ENCODE assay signal across 23 mouse cellular contexts in the genomic region with DNA sequence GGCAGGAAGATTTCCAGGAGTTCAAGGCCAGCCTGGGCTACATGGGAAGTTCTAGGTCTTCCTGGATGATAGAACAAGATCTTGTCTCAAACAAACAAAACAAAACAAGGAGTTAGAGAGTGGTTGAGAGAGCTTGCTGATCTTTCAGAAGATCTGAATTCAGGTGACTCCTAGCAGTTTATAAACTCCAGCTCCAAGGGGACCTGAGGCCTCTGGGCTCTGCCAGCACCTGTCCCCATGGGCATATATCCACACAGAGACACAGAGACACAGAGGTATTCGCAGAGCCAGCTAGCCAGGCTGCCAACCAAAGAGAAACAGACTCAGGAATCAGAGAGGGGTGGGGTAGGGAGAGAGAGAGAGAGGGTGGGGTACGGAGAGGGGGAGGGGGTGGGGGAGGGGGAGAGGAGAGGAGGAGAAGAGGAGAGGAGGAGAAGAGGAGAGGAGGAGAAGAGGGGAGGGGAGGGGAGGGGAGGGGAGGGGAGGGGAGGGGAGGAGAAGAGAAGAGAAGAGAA. TPM values are rescaled to one million over a fixed set of nuclear protein-coding genes. Genes with fewer than 3 reads are reported as not detected.
DNase-seq lines count a peak whose midpoint lies in the region; ATAC-seq and TF ChIP-seq lines count a peak whose summit lies in the region.
"Had no signal": no experiment of that assay in that cellular context is flagged by ENCODE, and none has a peak within 500 bp of the region (broad histone marks: within the 10 kb centered on the region; RNA-seq: fewer than 3 reads in every experiment).

No protein-coding gene starts in this region.

- H3K9me3 ChIP-seq in forebrain, embryonic 12.5 days = no peaks in the 10 kb centered on the region
- no peaks in the 10 kb centered on the region for H3K9me3 ChIP-seq in forebrain, postnatal 0 days (ENCODE audit: low read length)
- no peaks in the 10 kb centered on the region for H3K9me3 ChIP-seq in hindbrain, embryonic 12.5 days (replicated peaks)
- H3K9me3 ChIP-seq in hindbrain, embryonic 11.5 days (ENCODE audit: control insufficient read depth, low read length) = no peaks in the 10 kb centered on the region
- H3K9me3 ChIP-seq in midbrain, embryonic 11.5 days (ENCODE audit: control insufficient read depth, low read length) = no peaks in the 10 kb centered on the region
- no peaks in the 10 kb centered on the region for H3K9me3 ChIP-seq in midbrain, embryonic 10.5 days (replicated peaks)
- H3K9me3 ChIP-seq in stomach, embryonic 15.5 days = no peaks in the 10 kb centered on the region
- H3K9me3 ChIP-seq: G1E; heart, embryonic 13.5 days; liver, embryonic 15.5 days had no signal

- TF ChIP-seq CTCF in forebrain, postnatal 0 days (IDR thresholded peaks at IDR 0.05; ENCODE audit: low read depth) = no peak

- no peak for DNase-seq in forebrain, postnatal 0 days
- DNase-seq in hindbrain, embryonic 11.5 days (ENCODE audit: low spot score) = no peak
- no peak for DNase-seq in midbrain, embryonic 11.5 days (ENCODE audit: low spot score, missing footprints)
- no peak for DNase-seq in midbrain, embryonic 10.5 days (ENCODE audit: low spot score)
- no peak for DNase-seq in kidney, postnatal 14 days
- DNase-seq: cerebellum, adult 9-10 months; layer of hippocampus, postnatal 36 days; thymus, adult 18-20 months had no signal

- H3K36me3 ChIP-seq in forebrain, embryonic 12.5 days (replicated peaks) = no peaks in the 10 kb centered on the region
- H3K36me3 ChIP-seq in forebrain, postnatal 0 days (ENCODE audit: insufficient read depth) = no peaks in the 10 kb centered on the region
- no peaks in the 10 kb centered on the region for H3K36me3 ChIP-seq in hindbrain, embryonic 12.5 days
- H3K36me3 ChIP-seq in hindbrain, embryonic 11.5 days (ENCODE audit: control insufficient read depth, insufficient read depth, low read length) = no peaks in the 10 kb centered on the region
- no peaks in the 10 kb centered on the region for H3K36me3 ChIP-seq in midbrain, embryonic 11.5 days (ENCODE audit: control insufficient read depth, insufficient read depth, low read length)
- H3K36me3 ChIP-seq in midbrain, embryonic 10.5 days = no peaks in the 10 kb centered on the region
- H3K36me3 ChIP-seq in stomach, embryonic 15.5 days = no peaks in the 10 kb centered on the region
- H3K36me3 ChIP-seq: G1E; heart, embryonic 13.5 days; liver, embryonic 15.5 days had no signal

- WGBS in forebrain, embryonic 12.5 days = 50% methylated on average over 1 of the region's 2 CpGs
- 57% methylated on average over 1 of the region's 2 CpGs for WGBS in forebrain, postnatal 0 days
- WGBS in hindbrain, embryonic 12.5 days = 88% methylated on average over 1 of the region's 2 CpGs
- 71% methylated on average over 1 of the region's 2 CpGs for WGBS in hindbrain, embryonic 11.5 days
- WGBS in midbrain, embryonic 11.5 days = no CpG with 5 or more reads among the region's 2 CpGs
- WGBS in midbrain, embryonic 10.5 days = 91% methylated on average over 1 of the region's 2 CpGs
- WGBS in stomach, embryonic 15.5 days = 79% methylated on average over 1 of the region's 2 CpGs

- H3K4me1 ChIP-seq in forebrain, embryonic 12.5 days = peaks cover 7% of the 10 kb centered on the region
- 0 out of 2 replicates have a peak, but pooled peaks cover 5% of the 10 kb centered on the region for H3K4me1 ChIP-seq in forebrain, postnatal 0 days (ENCODE audit: insufficient read depth)
- peaks cover 6% of the 10 kb centered on the region for H3K4me1 ChIP-seq in hindbrain, embryonic 12.5 days
- no peaks in the 10 kb centered on the region for H3K4me1 ChIP-seq in hindbrain, embryonic 11.5 days (replicated peaks; ENCODE audit: control insufficient read depth, insufficient read depth, low read length)
- H3K4me1 ChIP-seq in midbrain, embryonic 11.5 days (ENCODE audit: control insufficient read depth, insufficient read depth, low read length) = peaks cover 2% of the 10 kb centered on the region; the same call in 1 of the 2 replicates
- peaks cover 12% of the 10 kb centered on the region for H3K4me1 ChIP-seq in midbrain, embryonic 10.5 days
- H3K4me1 ChIP-seq in stomach, embryonic 15.5 days = peaks cover 7% of the 10 kb centered on the region

- no peak overlapping the region for H3K27ac ChIP-seq in forebrain, embryonic 12.5 days
- no peak overlapping the region for H3K27ac ChIP-seq in forebrain, postnatal 0 days (ENCODE audit: low read depth, low read length)
- H3K27ac ChIP-seq in hindbrain, embryonic 12.5 days = no peak overlapping the region
- no peak overlapping the region for H3K27ac ChIP-seq in hindbrain, embryonic 11.5 days (ENCODE audit: low read depth, low read length)
- no peak overlapping the region for H3K27ac ChIP-seq in midbrain, embryonic 11.5 days (ENCODE audit: low read depth, low read length)
- no peak overlapping the region for H3K27ac ChIP-seq in midbrain, embryonic 10.5 days (replicated peaks)
- H3K27ac ChIP-seq in stomach, embryonic 15.5 days = peak overlapping the region; percentile 63; the same call in 1 of the 2 replicates
- H3K27ac ChIP-seq: liver, embryonic 15.5 days had no signal

- H3K9ac ChIP-seq in forebrain, embryonic 12.5 days = no peak overlapping the region
- H3K9ac ChIP-seq in forebrain, postnatal 0 days = no peak overlapping the region
- no peak overlapping the region for H3K9ac ChIP-seq in hindbrain, embryonic 12.5 days
- H3K9ac ChIP-seq in hindbrain, embryonic 11.5 days (ENCODE audit: low read depth, low read length) = no peak overlapping the region
- H3K9ac ChIP-seq in midbrain, embryonic 11.5 days (ENCODE audit: low read length) = no peak overlapping the region
- H3K9ac ChIP-seq in stomach, embryonic 15.5 days = no peak overlapping the region
- H3K9ac ChIP-seq: liver, embryonic 15.5 days had no signal

- H3K27me3 ChIP-seq in forebrain, embryonic 12.5 days = no peaks in the 10 kb centered on the region
- no peaks in the 10 kb centered on the region for H3K27me3 ChIP-seq in forebrain, postnatal 0 days (ENCODE audit: insufficient read depth, low read length)
- no peaks in the 10 kb centered on the region for H3K27me3 ChIP-seq in hindbrain, embryonic 12.5 days
- H3K27me3 ChIP-seq in hindbrain, embryonic 11.5 days (ENCODE audit: control insufficient read depth, insufficient read depth, low read length) = no peaks in the 10 kb centered on the region
- no peaks in the 10 kb centered on the region for H3K27me3 ChIP-seq in midbrain, embryonic 11.5 days (ENCODE audit: control insufficient read depth, insufficient read depth, low read length)
- peaks cover 5% of the 10 kb centered on the region; the same call in 1 of the 2 replicates for H3K27me3 ChIP-seq in midbrain, embryonic 10.5 days (ENCODE audit: low read depth, poor library complexity, severe bottlenecking)
- no peaks in the 10 kb centered on the region for H3K27me3 ChIP-seq in stomach, embryonic 15.5 days (replicated peaks)

- H3K4me3 ChIP-seq in forebrain, embryonic 12.5 days (replicated peaks) = no peak overlapping the region
- no peak overlapping the region for H3K4me3 ChIP-seq in forebrain, postnatal 0 days (ENCODE audit: low read depth, low read length)
- no peak overlapping the region for H3K4me3 ChIP-seq in hindbrain, embryonic 12.5 days
- no peak overlapping the region for H3K4me3 ChIP-seq in hindbrain, embryonic 11.5 days (ENCODE audit: low read depth, low read length)
- no peak overlapping the region for H3K4me3 ChIP-seq in midbrain, embryonic 11.5 days (ENCODE audit: low read depth, low read length)
- H3K4me3 ChIP-seq in midbrain, embryonic 10.5 days = no peak overlapping the region
- H3K4me3 ChIP-seq in stomach, embryonic 15.5 days (replicated peaks) = no peak overlapping the region
- H3K4me3 ChIP-seq: liver, embryonic 15.5 days had no signal

- ATAC-seq in forebrain, embryonic 12.5 days (ENCODE audit: low FRiP score) = 0 out of 2 replicates have a peak, but pooled peaks have one; percentile 6
- ATAC-seq in forebrain, postnatal 0 days = no peak
- ATAC-seq in hindbrain, embryonic 12.5 days (ENCODE audit: low FRiP score) = no peak
- ATAC-seq in hindbrain, embryonic 11.5 days (ENCODE audit: low FRiP score) = no peak
- ATAC-seq in midbrain, embryonic 11.5 days (ENCODE audit: low FRiP score) = 0 out of 2 replicates have a peak, but pooled peaks have one; percentile 14
- ATAC-seq in stomach, embryonic 15.5 days (ENCODE audit: insufficient read depth, low FRiP score, low read depth) = no peak
- ATAC-seq: CD4-positive, CD25-positive, alpha-beta regulatory T cell, adult 4 months had no signal

- H3K4me2 ChIP-seq in forebrain, embryonic 12.5 days = peak overlapping the region; percentile 49
- no peak overlapping the region for H3K4me2 ChIP-seq in forebrain, postnatal 0 days (ENCODE audit: low read depth)
- peak overlapping the region; percentile 45; the same call in 1 of the 2 replicates for H3K4me2 ChIP-seq in hindbrain, embryonic 12.5 days (replicated peaks)
- no peak overlapping the region for H3K4me2 ChIP-seq in hindbrain, embryonic 11.5 days (replicated peaks; ENCODE audit: low read depth, low read length)
- H3K4me2 ChIP-seq in midbrain, embryonic 11.5 days = no peak overlapping the region
- H3K4me2 ChIP-seq in stomach, embryonic 15.5 days = no peak overlapping the region

RNA-seq across cellular contexts. Expression of a gene that starts 9.2 kb away (rescaled TPM):
- not detected in 2 replicates for polyA plus RNA-seq in forebrain, embryonic 12.5 days (2016; fragmentation: Nextera tagmentation; extraction: Ambion mirVana)
- total RNA-seq in forebrain, postnatal 0 days (2014; rRNA removed) = 0.19 and 0.77 TPM in 2 replicates
- polyA plus RNA-seq in forebrain, postnatal 0 days (2015; fragmentation: Nextera tagmentation; extraction: Ambion mirVana) = 0.79 and 0.92 TPM in 2 replicates
- polyA plus RNA-seq in hindbrain, embryonic 12.5 days (2016; fragmentation: Nextera tagmentation; extraction: Ambion mirVana) = not detected in 2 replicates
- polyA plus RNA-seq in hindbrain, embryonic 11.5 days (2014; fragmentation: Nextera tagmentation; extraction: Ambion mirVana) = 0.34 TPM in 1 of 2 replicates, not detected in the other
- polyA plus RNA-seq in midbrain, embryonic 11.5 days (2014; fragmentation: Nextera tagmentation; extraction: Ambion mirVana) = not detected in 2 replicates
- polyA plus RNA-seq in midbrain, embryonic 10.5 days (2016; fragmentation: Nextera tagmentation; extraction: Ambion mirVana) = not detected in 2 replicates
- 40.1 and 57.2 TPM in 2 replicates for polyA plus RNA-seq in stomach, embryonic 15.5 days (2015; fragmentation: Nextera tagmentation; extraction: Ambion mirVana)
- total RNA-seq: adrenal gland, adult 18-20 months; gastrocnemius, postnatal 25 days; left cerebral cortex, postnatal 36 days had no signal
- polyA plus RNA-seq: G1E had no signal

RNA-seq across cellular contexts. Expression of a gene that starts 10.8 kb away (rescaled TPM):
- polyA plus RNA-seq in forebrain, embryonic 12.5 days (2016; fragmentation: Nextera tagmentation; extraction: Ambion mirVana) = not detected in 2 replicates
- 0.05 and 0.31 TPM in 2 replicates for total RNA-seq in forebrain, postnatal 0 days (2014; rRNA removed)
- polyA plus RNA-seq in forebrain, postnatal 0 days (2015; fragmentation: Nextera tagmentation; extraction: Ambion mirVana) = 0.34 TPM in 1 of 2 replicates, not detected in the other
- polyA plus RNA-seq in hindbrain, embryonic 12.5 days (2016; fragmentation: Nextera tagmentation; extraction: Ambion mirVana) = not detected in 2 replicates
- polyA plus RNA-seq in hindbrain, embryonic 11.5 days (2014; fragmentation: Nextera tagmentation; extraction: Ambion mirVana) = not detected in 2 replicates
- not detected in 2 replicates for polyA plus RNA-seq in midbrain, embryonic 11.5 days (2014; fragmentation: Nextera tagmentation; extraction: Ambion mirVana)
- not detected in 2 replicates for polyA plus RNA-seq in midbrain, embryonic 10.5 days (2016; fragmentation: Nextera tagmentation; extraction: Ambion mirVana)
- polyA plus RNA-seq in stomach, embryonic 15.5 days (2015; fragmentation: Nextera tagmentation; extraction: Ambion mirVana) = not detected in 2 replicates
- total RNA-seq: adrenal gland, adult 18-20 months; gastrocnemius, postnatal 25 days; heart, postnatal 4 days had no signal
- polyA plus RNA-seq: G1E; heart, embryonic 13.5 days; intestine, embryonic 14.5 days; liver, embryonic 15.5 days; neural tube, embryonic 11.5 days had no signal

RNA-seq across cellular contexts. Expression of a gene that starts 28.9 kb away (rescaled TPM):
- polyA plus RNA-seq in forebrain, embryonic 12.5 days (2016; fragmentation: Nextera tagmentation; extraction: Ambion mirVana) = 18.6 and 22.9 TPM in 2 replicates
- 14.9 and 23.0 TPM in 2 replicates for total RNA-seq in forebrain, postnatal 0 days (2014; rRNA removed)
- polyA plus RNA-seq in forebrain, postnatal 0 days (2015; fragmentation: Nextera tagmentation; extraction: Ambion mirVana) = 29.3 and 37.5 TPM in 2 replicates
- polyA plus RNA-seq in hindbrain, embryonic 12.5 days (2016; fragmentation: Nextera tagmentation; extraction: Ambion mirVana) = 27.7 and 29.0 TPM in 2 replicates
- 34.2 and 37.3 TPM in 2 replicates for polyA plus RNA-seq in hindbrain, embryonic 11.5 days (2014; fragmentation: Nextera tagmentation; extraction: Ambion mirVana)
- polyA plus RNA-seq in midbrain, embryonic 11.5 days (2014; fragmentation: Nextera tagmentation; extraction: Ambion mirVana) = 26.3 and 26.4 TPM in 2 replicates
- 25.0 and 26.0 TPM in 2 replicates for polyA plus RNA-seq in midbrain, embryonic 10.5 days (2016; fragmentation: Nextera tagmentation; extraction: Ambion mirVana)
- polyA plus RNA-seq in stomach, embryonic 15.5 days (2015; fragmentation: Nextera tagmentation; extraction: Ambion mirVana) = 56.1 and 70.2 TPM in 2 replicates

RNA-seq across cellular contexts. Expression of a gene that starts 37.2 kb away (rescaled TPM):
- 6.2 and 7.2 TPM in 2 replicates for polyA plus RNA-seq in forebrain, embryonic 12.5 days (2016; fragmentation: Nextera tagmentation; extraction: Ambion mirVana)
- total RNA-seq in forebrain, postnatal 0 days (2014; rRNA removed) = 31.2 and 32.7 TPM in 2 replicates
- 39.9 and 57.8 TPM in 2 replicates for polyA plus RNA-seq in forebrain, postnatal 0 days (2015; fragmentation: Nextera tagmentation; extraction: Ambion mirVana)
- polyA plus RNA-seq in hindbrain, embryonic 12.5 days (2016; fragmentation: Nextera tagmentation; extraction: Ambion mirVana) = 16.6 and 35.9 TPM in 2 replicates
- 4.7 and 8.3 TPM in 2 replicates for polyA plus RNA-seq in hindbrain, embryonic 11.5 days (2014; fragmentation: Nextera tagmentation; extraction: Ambion mirVana)
- polyA plus RNA-seq in midbrain, embryonic 11.5 days (2014; fragmentation: Nextera tagmentation; extraction: Ambion mirVana) = 1.6 and 2.4 TPM in 2 replicates
- polyA plus RNA-seq in midbrain, embryonic 10.5 days (2016; fragmentation: Nextera tagmentation; extraction: Ambion mirVana) = 1.1 and 1.5 TPM in 2 replicates
- 150 and 225 TPM in 2 replicates for polyA plus RNA-seq in stomach, embryonic 15.5 days (2015; fragmentation: Nextera tagmentation; extraction: Ambion mirVana)
- total RNA-seq: megakaryocyte progenitor cell, adult 5-6 weeks had no signal
- polyA plus RNA-seq: CD4-positive, CD25-positive, alpha-beta regulatory T cell, adult 4 months; G1E had no signal

RNA-seq across cellular contexts. Expression of a gene that starts 55.3 kb away (rescaled TPM):
- 0.55 and 0.63 TPM in 2 replicates for polyA plus RNA-seq in forebrain, embryonic 12.5 days (2016; fragmentation: Nextera tagmentation; extraction: Ambion mirVana)
- not detected in 2 replicates for total RNA-seq in forebrain, postnatal 0 days (2014; rRNA removed)
- 0.13 and 0.23 TPM in 2 replicates for polyA plus RNA-seq in forebrain, postnatal 0 days (2015; fragmentation: Nextera tagmentation; extraction: Ambion mirVana)
- 0.47 and 0.75 TPM in 2 replicates for polyA plus RNA-seq in hindbrain, embryonic 12.5 days (2016; fragmentation: Nextera tagmentation; extraction: Ambion mirVana)
- polyA plus RNA-seq in hindbrain, embryonic 11.5 days (2014; fragmentation: Nextera tagmentation; extraction: Ambion mirVana) = 0.52 and 0.90 TPM in 2 replicates
- polyA plus RNA-seq in midbrain, embryonic 11.5 days (2014; fragmentation: Nextera tagmentation; extraction: Ambion mirVana) = 0.90 and 0.94 TPM in 2 replicates
- polyA plus RNA-seq in midbrain, embryonic 10.5 days (2016; fragmentation: Nextera tagmentation; extraction: Ambion mirVana) = 1.3 and 1.4 TPM in 2 replicates
- polyA plus RNA-seq in stomach, embryonic 15.5 days (2015; fragmentation: Nextera tagmentation; extraction: Ambion mirVana) = 5.5 and 7.7 TPM in 2 replicates
- total RNA-seq: layer of hippocampus, adult 18-20 months; layer of hippocampus, postnatal 36 days; left cerebral cortex, postnatal 36 days had no signal

Comparison
In these comparisons a context has a peak if more than half of its experiments do, and no peak if none do; other contexts are left out.
1. ATAC-seq: peak in forebrain, embryonic 12.5 days (single experiment) and midbrain, embryonic 11.5 days (single experiment); none in forebrain, postnatal 0 days (single experiment), hindbrain, embryonic 12.5 days (single experiment), hindbrain, embryonic 11.5 days (single experiment) and stomach, embryonic 15.5 days (single experiment).
2. H3K4me2 ChIP-seq: peak in forebrain, embryonic 12.5 days (single experiment) and hindbrain, embryonic 12.5 days (single experiment); none in forebrain, postnatal 0 days (single experiment), hindbrain, embryonic 11.5 days (single experiment), midbrain, embryonic 11.5 days (single experiment) and stomach, embryonic 15.5 days (single experiment).
3. RNA of a gene that starts 9.2 kb away (polyA plus RNA-seq): 40.1 to 57.2 TPM in stomach, embryonic 15.5 days; 0.79 to 0.92 TPM in forebrain, postnatal 0 days, 0.34 TPM in hindbrain, embryonic 11.5 days, not detected in hindbrain, embryonic 12.5 days, not detected in forebrain, embryonic 12.5 days, not detected in midbrain, embryonic 11.5 days and not detected in midbrain, embryonic 10.5 days; every median in the first group is over 10 times any median in the second.